Comparison of ENCODE assay signal across 8 mouse cellular contexts in genomic region chr10:94991564-94992097, GRCm38 (mm10). TPM values are rescaled to one million over a fixed set of nuclear protein-coding genes. Genes with fewer than 3 reads are reported as not detected.
DNase-seq lines count a peak whose midpoint lies in the region; ATAC-seq and TF ChIP-seq lines count a peak whose summit lies in the region.

No protein-coding gene starts in this region.

- H3K27ac ChIP-seq in embryonic facial prominence, embryonic 13.5 days, result 0 out of 2 replicates have a peak overlapping the region, but pooled peaks have one; percentile 16
- H3K27ac ChIP-seq in heart, embryonic 10.5 days, result peak overlapping the region; percentile 47; the same call in 1 of the 2 replicates
- H3K27ac ChIP-seq in kidney, embryonic 14.5 days (ENCODE audit: low read depth, low read length), result no peak overlapping the region
- H3K27ac ChIP-seq in limb, embryonic 15.5 days, result peak overlapping the region; percentile 87

- no peaks in the 10 kb centered on the region for H3K79me2 ChIP-seq in myocyte (ENCODE audit: control insufficient read depth, insufficient read depth)

- peak overlapping the region; percentile 58; the same call in 1 of the 2 replicates for H3K9ac ChIP-seq in embryonic facial prominence, embryonic 13.5 days
- no peak overlapping the region for H3K9ac ChIP-seq in kidney, embryonic 14.5 days (ENCODE audit: low read depth, low read length)
- H3K9ac ChIP-seq in limb, embryonic 15.5 days, result no peak overlapping the region

- H3K36me3 ChIP-seq in embryonic facial prominence, embryonic 13.5 days, result no peaks in the 10 kb centered on the region
- no peaks in the 10 kb centered on the region for H3K36me3 ChIP-seq in heart, embryonic 10.5 days
- H3K36me3 ChIP-seq in kidney, embryonic 14.5 days (ENCODE audit: control insufficient read depth, insufficient read depth, low read length), result no peaks in the 10 kb centered on the region
- no peaks in the 10 kb centered on the region for H3K36me3 ChIP-seq in limb, embryonic 15.5 days
- no peaks in the 10 kb centered on the region for H3K36me3 ChIP-seq in myocyte (ENCODE audit: control insufficient read depth, insufficient read depth)

- no peak for ATAC-seq in embryonic facial prominence, embryonic 13.5 days (ENCODE audit: insufficient number of reproducible peaks, insufficient read depth, low FRiP score, low TSS enrichment, low read depth)
- peak; percentile 61; the same call in 1 of the 2 replicates for ATAC-seq in kidney, embryonic 14.5 days (ENCODE audit: low FRiP score, low TSS enrichment)
- no peak for ATAC-seq in limb, embryonic 15.5 days (ENCODE audit: insufficient number of reproducible peaks, low FRiP score, low TSS enrichment, low read depth)

- H3K4me3 ChIP-seq in embryonic facial prominence, embryonic 13.5 days, result peak overlapping the region; percentile 31
- H3K4me3 ChIP-seq in heart, embryonic 10.5 days, result peak overlapping the region; percentile 51
- H3K4me3 ChIP-seq in kidney, embryonic 14.5 days (ENCODE audit: low read length), result peak overlapping the region; percentile 0; the same call in 1 of the 2 replicates
- H3K4me3 ChIP-seq in limb, embryonic 15.5 days, result peak overlapping the region; percentile 31
- H3K4me3 ChIP-seq in myocyte, result peak overlapping the region; percentile 8

- H3K4me2 ChIP-seq in embryonic facial prominence, embryonic 13.5 days, result peak overlapping the region; percentile 57
- peak overlapping the region; percentile 21 for H3K4me2 ChIP-seq in kidney, embryonic 14.5 days (replicated peaks; ENCODE audit: low read depth, low read length)
- H3K4me2 ChIP-seq in limb, embryonic 15.5 days, result peak overlapping the region; percentile 54
- H3K4me2 ChIP-seq in myocyte (ENCODE audit: low read depth), result peak overlapping the region; percentile 64

- TF ChIP-seq POLR2A in myocyte (IDR thresholded peaks at IDR 0.05; ENCODE audit: insufficient read length, low read depth), result no peak

- DNase-seq in urinary bladder, adult 2 months (ENCODE audit: low spot score), result peak; percentile 32
- DNase-seq in urinary bladder, postnatal 10 days (ENCODE audit: low spot score), result no peak
- DNase-seq in heart, embryonic 10.5 days (ENCODE audit: low spot score), result peak; percentile 80
- peak; percentile 49 to 71 for DNase-seq in spleen, postnatal 4 days (ENCODE audit: low spot score in 2 of 2)

- H3K4me1 ChIP-seq in embryonic facial prominence, embryonic 13.5 days, result peaks cover 12% of the 10 kb centered on the region
- peaks cover 21% of the 10 kb centered on the region for H3K4me1 ChIP-seq in heart, embryonic 10.5 days
- no peaks in the 10 kb centered on the region for H3K4me1 ChIP-seq in kidney, embryonic 14.5 days (ENCODE audit: control insufficient read depth, insufficient read depth, low read length)
- H3K4me1 ChIP-seq in limb, embryonic 15.5 days, result peaks cover 24% of the 10 kb centered on the region

- 13% methylated on average over 17 of the region's 17 CpGs for WGBS in embryonic facial prominence, embryonic 13.5 days
- 20% methylated on average over 17 of the region's 17 CpGs for WGBS in heart, embryonic 10.5 days
- WGBS in kidney, embryonic 14.5 days, result 13% methylated on average over 17 of the region's 17 CpGs
- 9% methylated on average over 17 of the region's 17 CpGs for WGBS in limb, embryonic 15.5 days

- H3K9me3 ChIP-seq in embryonic facial prominence, embryonic 13.5 days, result no peaks in the 10 kb centered on the region
- no peaks in the 10 kb centered on the region for H3K9me3 ChIP-seq in heart, embryonic 10.5 days
- no peaks in the 10 kb centered on the region for H3K9me3 ChIP-seq in kidney, embryonic 14.5 days (ENCODE audit: control insufficient read depth, low read length)
- no peaks in the 10 kb centered on the region for H3K9me3 ChIP-seq in limb, embryonic 15.5 days

- H3K27me3 ChIP-seq in embryonic facial prominence, embryonic 13.5 days, result peaks cover 10% of the 10 kb centered on the region; the same call in 1 of the 2 replicates
- H3K27me3 ChIP-seq in heart, embryonic 10.5 days (ENCODE audit: insufficient read depth, poor library complexity, severe bottlenecking), result peaks cover 9% of the 10 kb centered on the region; the same call in 1 of the 2 replicates
- no peaks in the 10 kb centered on the region for H3K27me3 ChIP-seq in kidney, embryonic 14.5 days (ENCODE audit: control insufficient read depth, insufficient read depth, low read length)
- H3K27me3 ChIP-seq in limb, embryonic 15.5 days, result no peaks in the 10 kb centered on the region
- H3K27me3 ChIP-seq in myocyte (ENCODE audit: control insufficient read depth, insufficient read depth, insufficient read length), result no peaks in the 10 kb centered on the region

- no peak overlapping the region for H3ac ChIP-seq in myocyte (ENCODE audit: control insufficient read depth, insufficient read length)

TF ChIP-seq in myocyte, 11 proteins besides CTCF, POLR2A, EP300 and RAD21:
- TF ChIP-seq MYOG (IDR thresholded peaks at IDR 0.05; ENCODE audit: control insufficient read depth in 1 of 3, insufficient read depth in 1 of 3, insufficient read length in 2 of 3, low read depth in 2 of 3) (no peak), POLR2AphosphoS2 (IDR thresholded peaks at IDR 0.05; ENCODE audit: insufficient read length, low read depth) (no peak)

RNA-seq across cellular contexts. Expression of gene Plxnc1, which starts 47.0 kb away (rescaled TPM):
- polyA plus RNA-seq in urinary bladder, adult 2 months (2012; rRNA removed), result 1.0 and 1.6 TPM in 2 replicates
- polyA plus RNA-seq in embryonic facial prominence, embryonic 13.5 days (2015; fragmentation: Nextera tagmentation; extraction: Ambion mirVana), result 2.4 and 3.1 TPM in 2 replicates
- polyA plus RNA-seq in heart, embryonic 10.5 days (2016; fragmentation: Nextera tagmentation; extraction: Ambion mirVana), result 2.2 and 3.4 TPM in 2 replicates
- polyA plus RNA-seq in kidney, embryonic 14.5 days (2014; fragmentation: Nextera tagmentation; extraction: Ambion mirVana), result 2.3 and 3.9 TPM in 2 replicates
- polyA plus RNA-seq in limb, embryonic 15.5 days (2015; fragmentation: Nextera tagmentation; extraction: Ambion mirVana), result 1.8 TPM in 2 replicates
- not detected for polyA plus RNA-seq in myocyte (2012; fragmentation: generic; extraction: Trizol)

Comparison
In these comparisons a context has a peak if more than half of its experiments do, and no peak if none do; other contexts are left out.
1. H3K4me3 ChIP-seq: peak in every context shown above with its lines; median percentile 51 in heart, embryonic 10.5 days; 31 in embryonic facial prominence, embryonic 13.5 days; 31 in limb, embryonic 15.5 days; 8 in myocyte; 0 in kidney, embryonic 14.5 days.